Mouse (Mus musculus): ENCODE measurements around the gene Eapp. TPM values are rescaled to one million over a fixed set of nuclear protein-coding genes. Genes with fewer than 3 reads are reported as not detected.
"Not testable (repeated sequence)": the region's sequence is repeated elsewhere in the genome, so short reads cannot be mapped to it uniquely, and the experiment has no call there.

The Eapp gene
- polyA plus RNA-seq, 1 experiment from 2014 or later: 63.3 TPM

DNA sequence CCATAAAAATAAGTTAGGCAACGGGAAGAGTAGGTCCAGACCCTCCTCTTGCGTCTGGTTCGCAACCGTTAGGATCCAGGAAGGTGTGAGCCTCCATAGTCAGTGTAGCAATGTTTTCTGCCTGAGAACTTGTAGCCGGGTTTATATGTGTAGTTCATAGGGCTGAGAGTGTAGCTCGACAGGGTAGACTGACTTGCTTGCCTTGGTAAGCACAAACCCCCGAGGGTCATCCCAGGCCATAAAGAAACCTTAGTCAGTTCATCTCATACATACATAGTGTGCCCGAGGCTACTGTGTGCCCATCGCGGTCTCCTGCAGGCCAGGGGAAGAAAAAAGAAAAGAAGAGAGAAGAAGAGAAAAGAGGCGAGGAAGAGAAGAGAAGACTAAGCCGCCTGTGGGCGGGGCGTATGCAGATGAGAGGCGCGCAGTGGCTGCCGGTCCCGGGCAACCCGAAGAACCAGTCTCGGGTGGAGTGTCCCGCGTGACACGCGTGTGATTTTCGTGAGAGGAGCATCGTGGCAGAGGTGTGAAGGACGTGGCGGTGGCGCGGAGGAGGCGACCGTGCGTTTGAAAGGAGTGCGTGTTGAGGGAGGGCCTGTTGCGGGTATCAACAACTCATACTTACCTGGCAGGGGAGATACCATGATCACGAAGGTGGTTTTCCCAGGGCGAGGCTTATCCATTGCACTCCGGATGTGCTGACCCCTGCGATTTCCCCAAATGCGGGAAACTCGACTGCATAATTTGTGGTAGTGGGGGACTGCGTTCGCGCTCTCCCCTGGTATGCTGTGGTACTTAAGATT, 14.2 kb upstream of the Eapp start:
- H3K4me3 ChIP-seq (replicated peaks): 0 out of 2 replicates have a peak overlapping the region, but pooled peaks have one; percentile 22
- H3K9ac ChIP-seq; H3K27me3 ChIP-seq; H3K9me3 ChIP-seq (replicated peaks); H3K27ac ChIP-seq; H3K4me1 ChIP-seq; H3K36me3 ChIP-seq: not testable (repeated sequence)
- ATAC-seq (replicated peaks; ENCODE audit: low FRiP score): peak; percentile 41
- 0% methylated on average over 13 of the region's 44 CpGs for WGBS
- 0 out of 2 replicates have a peak overlapping the region, but pooled peaks have one; percentile 27 for H3K4me2 ChIP-seq

DNA sequence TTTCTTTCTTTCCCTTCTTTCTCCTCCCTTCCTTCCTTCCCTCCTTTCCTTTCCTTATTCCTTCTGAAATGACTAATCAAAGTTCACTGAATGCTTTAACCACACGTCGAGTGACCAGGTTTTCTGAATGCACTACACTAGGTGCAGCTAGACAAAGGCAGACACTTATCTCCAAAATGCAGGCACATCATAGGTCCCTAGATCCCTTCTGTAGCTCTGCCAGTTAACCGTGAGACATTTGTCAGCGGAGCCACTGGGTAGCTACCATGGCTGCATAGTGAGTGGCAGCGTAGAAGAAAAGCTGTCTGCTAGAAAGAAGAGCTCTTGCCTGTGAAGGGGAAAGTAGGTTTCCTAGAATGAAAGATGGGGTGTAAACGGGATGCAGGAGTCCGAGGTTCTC, 3.7 kb upstream of the Eapp start:
- Histone ChIP-seq H3K4me1 (peaks cover 6% of the 10 kb centered on the region), H3K27me3 (0 out of 2 replicates have a peak, but pooled peaks cover 2% of the 10 kb centered on the region), H3K9ac (no peak overlapping the region), H3K9me3 (replicated peaks) (no peaks in the 10 kb centered on the region), H3K4me2 (no peak overlapping the region), H3K27ac (no peak overlapping the region), H3K36me3 (no peaks in the 10 kb centered on the region), H3K4me3 (replicated peaks) (no peak overlapping the region)
- no peak for ATAC-seq (replicated peaks; ENCODE audit: low FRiP score)
- WGBS: 77% methylated on average over 7 of the region's 7 CpGs

DNA sequence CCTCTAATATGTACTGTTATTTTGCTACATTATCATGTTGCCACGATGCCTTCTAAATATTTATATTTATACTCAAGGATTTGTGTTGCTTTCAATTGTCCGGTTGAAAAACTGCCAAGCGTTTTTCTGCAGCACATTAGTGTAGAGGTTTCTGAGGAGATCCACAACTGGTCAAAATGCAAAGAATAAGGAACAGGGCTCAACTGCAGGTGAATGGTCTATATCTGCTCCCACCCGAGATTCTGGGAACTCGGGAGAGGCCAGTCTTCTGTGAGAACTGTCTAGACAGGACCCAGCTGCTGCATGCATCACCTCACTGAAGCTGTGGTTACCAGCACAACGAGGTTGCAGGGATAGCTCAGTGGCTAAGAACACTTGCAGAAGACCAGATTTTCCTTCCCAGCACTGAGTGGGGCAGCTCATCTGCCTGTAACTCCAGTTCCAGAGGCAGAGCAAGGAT, 2.1 kb upstream of the Eapp start:
- Histone ChIP-seq H3K4me3 (replicated peaks) (no peak overlapping the region), H3K9ac (no peak overlapping the region), H3K4me2 (no peak overlapping the region), H3K27ac (peak overlapping the region; percentile 77; the same call in 1 of the 2 replicates), H3K27me3 (0 out of 2 replicates have a peak, but pooled peaks cover 2% of the 10 kb centered on the region), H3K4me1 (peaks cover 7% of the 10 kb centered on the region), H3K36me3 (peaks cover under 1% of the 10 kb centered on the region; the same call in 1 of the 2 replicates), H3K9me3 (replicated peaks) (no peaks in the 10 kb centered on the region)
- ATAC-seq (replicated peaks; ENCODE audit: low FRiP score): no peak
- WGBS: 42% methylated on average over 6 of the region's 6 CpGs

DNA sequence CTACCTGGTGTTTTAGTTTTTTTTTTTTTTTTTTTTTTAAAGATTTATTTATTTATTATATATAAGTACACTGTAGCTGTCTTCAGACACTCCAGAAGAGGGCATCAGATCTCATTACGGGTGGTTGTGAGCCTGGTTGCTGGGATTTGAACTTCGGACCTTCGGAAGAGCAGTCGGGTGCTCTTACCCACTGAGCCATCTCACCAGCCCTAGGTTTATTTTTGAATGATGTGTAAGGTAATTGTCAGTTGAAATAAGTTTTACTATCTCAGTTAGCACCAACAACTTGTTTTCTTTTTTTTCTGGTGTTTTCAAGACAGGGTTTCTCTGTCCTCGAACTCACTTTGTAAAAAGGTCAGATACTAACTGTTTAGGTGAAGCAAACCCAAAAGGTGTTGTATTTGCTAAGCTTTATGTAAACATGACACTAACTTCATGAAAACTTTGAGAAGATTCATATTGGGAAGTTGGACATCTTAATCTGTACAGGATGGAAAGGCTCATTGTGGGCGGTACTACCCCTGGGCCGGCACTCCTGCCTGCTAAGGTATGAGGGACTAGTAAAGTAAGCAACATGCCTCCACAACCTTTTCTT, 1.4 kb upstream of the Eapp start:
- H3K9me3 ChIP-seq (replicated peaks): no peaks in the 10 kb centered on the region
- H3K4me3 ChIP-seq (replicated peaks): no peak overlapping the region
- 0 out of 2 replicates have a peak, but pooled peaks cover under 1% of the 10 kb centered on the region for H3K27me3 ChIP-seq
- H3K4me2 ChIP-seq: no peak overlapping the region
- H3K9ac ChIP-seq: no peak overlapping the region
- H3K4me1 ChIP-seq: peaks cover 7% of the 10 kb centered on the region
- 8% methylated on average over 7 of the region's 7 CpGs for WGBS
- H3K36me3 ChIP-seq: peaks cover 8% of the 10 kb centered on the region
- H3K27ac ChIP-seq: peak overlapping the region; percentile 77
- ATAC-seq (replicated peaks; ENCODE audit: low FRiP score): no peak

DNA sequence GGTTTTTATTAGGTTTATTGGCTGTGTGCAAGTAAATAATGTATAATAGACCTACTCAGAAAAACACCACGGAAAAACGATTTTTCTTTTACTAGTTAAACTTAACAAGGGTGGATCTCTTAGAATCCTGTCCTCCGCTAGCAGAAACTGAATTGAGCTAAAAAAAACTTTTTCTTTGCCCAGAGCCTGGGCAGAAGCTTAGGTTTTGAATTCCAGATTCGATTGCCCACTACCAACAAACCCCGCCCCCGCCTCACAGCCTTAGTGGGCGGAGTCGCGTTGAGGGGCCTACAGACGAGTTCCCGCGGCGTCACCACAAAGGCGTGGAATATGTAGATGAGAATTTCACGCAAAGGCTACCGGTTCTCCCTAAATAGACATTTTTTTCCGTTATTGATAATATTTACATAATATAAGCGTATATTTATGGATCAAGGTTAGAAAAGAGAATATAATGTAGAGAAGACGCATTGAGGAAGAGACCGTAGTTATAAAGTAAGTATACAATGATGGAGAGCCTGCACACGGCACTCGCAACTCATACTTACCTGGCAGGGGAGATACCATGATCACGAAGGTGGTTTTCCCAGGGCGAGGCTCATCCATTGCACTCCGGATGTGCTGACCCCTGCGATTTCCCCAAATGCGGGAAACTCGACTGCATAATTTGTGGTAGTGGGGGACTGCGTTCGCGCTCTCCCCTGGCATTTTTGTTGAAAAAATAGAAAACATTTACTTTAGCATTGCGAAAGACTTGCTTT, 725 bp upstream of the Eapp start:
- H3K9ac ChIP-seq: peak overlapping the region; percentile 77
- under 1% methylated on average over 32 of the region's 32 CpGs for WGBS
- peak overlapping the region; percentile 96 for H3K27ac ChIP-seq
- H3K27me3 ChIP-seq: no peaks in the 10 kb centered on the region
- no peaks in the 10 kb centered on the region for H3K9me3 ChIP-seq (replicated peaks)
- peak overlapping the region; percentile 75 for H3K4me3 ChIP-seq (replicated peaks)
- peaks cover 7% of the 10 kb centered on the region for H3K4me1 ChIP-seq
- H3K36me3 ChIP-seq: peaks cover 13% of the 10 kb centered on the region
- H3K4me2 ChIP-seq: peak overlapping the region; percentile 73
- ATAC-seq (replicated peaks; ENCODE audit: low FRiP score): peak; percentile 91

DNA sequence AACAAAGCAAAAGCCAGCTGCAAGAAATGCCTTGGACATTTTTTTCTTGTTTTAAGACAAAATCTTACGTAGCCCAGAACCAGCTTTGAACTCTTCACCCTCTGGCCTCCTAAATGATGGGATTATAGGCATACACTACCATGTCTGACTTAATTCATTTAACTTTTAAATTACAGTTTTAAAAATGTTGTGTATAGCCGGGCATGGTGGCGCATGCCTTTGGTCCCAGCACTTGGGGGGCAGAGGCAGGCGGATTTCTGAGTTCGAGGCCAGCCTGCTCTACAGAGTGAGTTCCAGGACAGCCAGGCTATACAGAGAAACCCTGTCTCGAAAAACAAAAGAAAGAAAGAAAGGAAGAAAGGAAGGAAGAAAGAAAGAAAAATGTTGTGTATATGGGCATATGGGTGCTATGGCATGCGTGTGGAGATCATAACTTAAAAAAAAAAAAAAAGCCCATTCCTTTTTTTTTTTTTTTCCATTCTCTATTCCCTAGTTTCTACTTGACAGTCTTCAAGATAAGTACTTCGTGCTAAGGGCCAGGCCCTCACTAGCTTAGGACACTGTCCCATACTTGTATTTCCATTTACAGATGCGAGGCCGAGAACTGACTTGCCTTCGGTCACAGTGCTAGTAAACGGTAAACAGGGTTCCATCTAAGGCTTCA, 718 bp downstream of the Eapp start:
- Histone ChIP-seq H3K27me3 (no peaks in the 10 kb centered on the region), H3K4me2 (peak overlapping the region; percentile 73), H3K36me3 (peaks cover 27% of the 10 kb centered on the region), H3K4me3 (replicated peaks) (peak overlapping the region; percentile 75), H3K4me1 (peaks cover 7% of the 10 kb centered on the region), H3K9me3 (replicated peaks) (no peaks in the 10 kb centered on the region), H3K27ac (peak overlapping the region; percentile 96), H3K9ac (peak overlapping the region; percentile 77)
- no peak for ATAC-seq (replicated peaks; ENCODE audit: low FRiP score)
- WGBS: 39% methylated on average over 12 of the region's 12 CpGs

DNA sequence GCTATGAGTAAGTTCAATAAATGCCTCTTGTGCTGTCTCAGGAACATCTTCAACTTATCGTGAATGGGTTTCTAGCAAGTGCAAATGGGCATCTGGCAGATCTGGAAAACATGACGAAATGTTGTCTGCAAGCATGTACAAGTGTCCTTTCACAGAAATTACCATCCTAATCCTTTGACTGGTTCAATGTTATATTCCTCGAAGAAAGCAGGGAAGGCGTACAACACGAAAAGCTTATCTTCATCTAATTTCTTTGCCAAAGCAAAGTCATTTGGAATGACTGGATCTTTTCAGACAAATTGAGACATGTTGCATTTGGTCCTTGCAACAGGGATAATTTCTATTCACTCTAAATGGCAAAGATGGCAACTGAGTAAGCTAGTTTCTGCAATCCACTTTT, 6.6 kb downstream of the Eapp start:
- WGBS: 93% methylated on average over 5 of the region's 5 CpGs
- Histone ChIP-seq H3K27ac (no peak overlapping the region), H3K4me2 (no peak overlapping the region), H3K9me3 (replicated peaks) (no peaks in the 10 kb centered on the region), H3K36me3 (peaks cover 73% of the 10 kb centered on the region), H3K4me1 (no peaks in the 10 kb centered on the region), H3K27me3 (no peaks in the 10 kb centered on the region), H3K4me3 (replicated peaks) (no peak overlapping the region), H3K9ac (no peak overlapping the region)
- no peak for ATAC-seq (replicated peaks; ENCODE audit: low FRiP score)

DNA sequence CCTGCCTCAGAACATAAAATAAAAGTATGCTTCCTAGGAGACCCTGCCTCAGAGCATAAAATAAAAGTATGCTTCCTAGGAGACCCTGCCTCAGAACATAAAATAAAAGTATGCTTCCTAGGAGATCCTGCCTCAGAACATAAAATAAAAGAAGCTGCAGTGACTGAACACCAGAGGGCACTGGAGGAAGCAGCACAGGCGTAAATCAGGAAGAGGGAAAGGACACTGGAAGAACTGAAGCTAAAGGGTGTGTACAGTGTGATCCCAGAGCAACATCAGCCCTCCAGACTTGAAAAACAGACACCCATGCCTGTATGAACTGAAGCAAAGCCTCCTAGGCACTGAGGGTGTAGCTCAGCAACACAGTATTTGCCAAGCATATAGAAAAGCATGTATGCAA, 12.5 kb downstream of the Eapp start:
- Histone ChIP-seq H3K27me3 (no peaks in the 10 kb centered on the region), H3K9me3 (replicated peaks) (no peaks in the 10 kb centered on the region), H3K4me1 (no peaks in the 10 kb centered on the region), H3K9ac (no peak overlapping the region), H3K27ac (no peak overlapping the region), H3K36me3 (peaks cover 45% of the 10 kb centered on the region), H3K4me3 (replicated peaks) (no peak overlapping the region), H3K4me2 (no peak overlapping the region)
- no peak for ATAC-seq (replicated peaks; ENCODE audit: low FRiP score)
- 33% methylated on average over 1 of the region's 1 CpGs for WGBS

DNA sequence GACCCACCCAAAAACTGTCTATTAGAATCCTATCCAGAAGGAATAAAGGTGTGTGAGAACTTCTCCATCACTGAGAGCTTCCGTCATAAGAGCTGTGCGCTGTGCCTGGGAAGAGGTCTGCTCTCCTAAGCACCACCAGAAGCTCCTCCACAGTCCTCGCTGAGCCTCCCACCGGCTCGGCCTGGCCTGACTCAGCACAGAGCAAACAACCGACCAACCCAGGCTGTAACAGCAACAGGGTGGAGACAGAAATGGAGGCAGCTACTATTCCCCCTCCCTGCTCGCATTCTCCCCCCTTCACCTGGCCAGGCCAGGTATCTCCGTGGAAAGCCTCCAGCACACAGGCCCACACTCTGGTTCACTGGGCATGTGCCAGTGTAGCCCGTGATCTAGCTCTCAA, 19.0 kb downstream of the Eapp start:
- H3K4me2 ChIP-seq: no peak overlapping the region
- peaks cover 72% of the 10 kb centered on the region for H3K36me3 ChIP-seq
- no peak for ATAC-seq (replicated peaks; ENCODE audit: low FRiP score)
- H3K27ac ChIP-seq: no peak overlapping the region
- 91% methylated on average over 9 of the region's 9 CpGs for WGBS
- no peak overlapping the region for H3K4me3 ChIP-seq (replicated peaks)
- H3K27me3 ChIP-seq: no peaks in the 10 kb centered on the region
- H3K9ac ChIP-seq: no peak overlapping the region
- no peaks in the 10 kb centered on the region for H3K9me3 ChIP-seq (replicated peaks)
- no peaks in the 10 kb centered on the region for H3K4me1 ChIP-seq

DNA sequence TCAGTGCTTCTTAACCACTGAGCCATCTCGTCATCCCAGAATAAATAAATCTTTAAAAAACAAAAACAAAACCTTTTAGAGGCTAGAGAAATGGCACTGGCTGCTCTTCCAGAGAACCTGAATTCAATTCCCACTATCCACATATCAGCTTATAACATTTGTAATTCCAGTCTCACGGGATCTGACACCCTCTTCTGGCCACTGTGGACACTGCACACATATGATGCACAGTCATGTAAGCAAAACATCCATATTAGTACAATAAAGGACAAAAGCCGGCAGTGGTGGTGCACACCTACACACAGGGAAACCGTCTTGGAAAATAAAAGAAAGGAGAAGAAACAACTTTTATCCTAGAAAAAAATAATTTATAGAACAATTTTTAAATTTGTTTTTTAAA, 20.3 kb downstream of the Eapp start:
- H3K27ac ChIP-seq: no peak overlapping the region
- no peaks in the 10 kb centered on the region for H3K27me3 ChIP-seq
- H3K4me1 ChIP-seq: no peaks in the 10 kb centered on the region
- no peak for ATAC-seq (replicated peaks; ENCODE audit: low FRiP score)
- WGBS: 91% methylated on average over 4 of the region's 4 CpGs
- peaks cover 77% of the 10 kb centered on the region for H3K36me3 ChIP-seq
- H3K4me2 ChIP-seq: no peak overlapping the region
- H3K4me3 ChIP-seq (replicated peaks): no peak overlapping the region
- no peak overlapping the region for H3K9ac ChIP-seq
- H3K9me3 ChIP-seq (replicated peaks): no peaks in the 10 kb centered on the region

DNA sequence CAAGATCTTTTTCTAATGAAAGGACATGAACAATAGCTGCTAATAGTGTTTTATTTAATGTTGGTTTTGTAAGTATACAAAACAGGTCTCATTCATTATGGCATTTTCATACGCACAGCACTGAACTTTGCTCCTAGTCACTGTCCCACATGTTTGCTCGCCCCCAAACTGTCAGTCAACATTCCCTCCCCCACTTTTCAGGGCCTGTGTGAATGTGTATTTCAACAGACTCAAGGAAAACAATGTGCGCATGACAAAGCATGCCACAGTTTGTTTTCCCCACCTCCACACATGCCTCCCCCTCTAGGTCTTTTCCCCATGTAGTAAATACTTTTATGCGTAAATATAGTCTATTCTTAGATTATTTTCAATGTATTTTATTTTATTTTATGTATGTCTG, 24.4 kb downstream of the Eapp start:
- Histone ChIP-seq H3K4me1 (peaks cover 3% of the 10 kb centered on the region; the same call in 1 of the 2 replicates), H3K4me2 (no peak overlapping the region), H3K36me3 (peaks cover 48% of the 10 kb centered on the region), H3K27me3 (no peaks in the 10 kb centered on the region), H3K27ac (no peak overlapping the region), H3K9ac (no peak overlapping the region), H3K9me3 (replicated peaks) (no peaks in the 10 kb centered on the region), H3K4me3 (replicated peaks) (no peak overlapping the region)
- WGBS: 75% methylated on average over 4 of the region's 4 CpGs
- ATAC-seq (replicated peaks; ENCODE audit: low FRiP score): no peak
